Mouse (Mus musculus) right cerebral cortex, postnatal 10 days (tissue): ENCODE data around the gene Syne3.
A peak's percentile ranks its signal among the peaks of the same experiment; 100 is the strongest.

Experiments used
- DNase-seq, 2 experiments: peaks; one replicate each; pipeline ENCODE4 v3.0.0; 2021; ENCODE audit warnings: low spot score in 2 of 2

The Syne3 gene

GRCm38 (mm10) chr12:104925035-104925434, 84.6 kb downstream of the Syne3 start:
- DNase-seq, result no peak

DNA sequence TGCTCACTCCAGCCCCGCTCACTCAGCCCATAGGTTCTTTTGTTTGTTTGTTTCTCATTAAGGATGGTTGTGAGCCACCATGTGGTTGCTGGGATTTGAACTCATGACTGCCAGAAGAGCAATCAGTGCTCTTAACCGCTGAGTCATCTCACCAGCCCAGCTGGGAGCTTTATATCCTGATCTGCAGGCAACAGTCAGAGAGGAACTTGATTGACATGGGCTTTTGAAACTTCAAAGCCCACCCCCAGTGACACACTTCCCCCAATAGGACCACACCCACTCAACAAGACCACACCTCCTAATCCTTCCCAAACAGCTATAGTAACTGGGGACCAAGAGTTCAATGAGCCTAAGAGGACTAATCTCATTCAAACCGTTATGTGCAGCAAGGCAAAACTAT, 85.1 kb downstream of the Syne3 start:
- no peak for DNase-seq

DNA sequence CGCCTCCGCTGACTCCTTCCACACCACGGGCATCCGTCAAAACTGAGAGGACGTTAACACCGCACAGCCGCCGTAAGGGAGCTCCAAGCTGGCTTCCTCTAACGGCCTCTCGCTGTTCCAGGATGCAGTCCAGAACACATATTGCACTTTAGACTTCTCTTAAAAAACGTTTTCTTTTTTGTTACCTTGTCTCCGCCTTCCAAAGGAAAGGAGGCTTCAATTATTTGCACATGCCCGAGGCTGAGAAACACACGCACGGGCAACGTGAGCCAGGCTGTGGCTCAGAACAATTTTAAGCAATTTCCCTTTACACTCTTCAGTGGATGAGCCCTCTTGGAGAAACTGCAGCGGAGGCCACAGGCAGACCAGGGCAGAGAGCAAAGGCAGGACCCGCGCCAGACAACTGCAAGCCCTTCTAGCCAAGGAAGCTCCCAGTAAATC, 85.6 kb downstream of the Syne3 start:
- DNase-seq, result no peak

DNA sequence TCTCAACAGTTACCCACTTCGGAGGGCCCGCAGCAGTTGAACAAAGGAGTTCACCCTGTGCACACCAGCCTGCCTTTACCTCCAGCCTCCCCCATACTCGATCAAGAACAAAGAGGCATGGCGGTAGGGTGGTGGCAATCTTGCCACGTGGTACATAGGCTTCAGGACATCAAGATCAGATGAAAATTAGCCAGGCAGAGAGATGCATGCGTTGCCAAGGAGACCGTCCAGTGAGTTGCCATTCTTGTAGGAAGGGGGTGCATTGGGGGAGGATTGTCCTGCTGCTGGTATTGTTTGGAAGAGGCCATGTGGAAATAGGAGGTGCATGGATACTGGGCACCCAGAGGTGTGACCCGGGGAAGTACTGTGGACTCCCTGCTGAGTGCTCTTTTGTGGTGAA, 87.0 kb downstream of the Syne3 start:
- peak in 1 of 2 experiments; percentile 56 for DNase-seq

DNA sequence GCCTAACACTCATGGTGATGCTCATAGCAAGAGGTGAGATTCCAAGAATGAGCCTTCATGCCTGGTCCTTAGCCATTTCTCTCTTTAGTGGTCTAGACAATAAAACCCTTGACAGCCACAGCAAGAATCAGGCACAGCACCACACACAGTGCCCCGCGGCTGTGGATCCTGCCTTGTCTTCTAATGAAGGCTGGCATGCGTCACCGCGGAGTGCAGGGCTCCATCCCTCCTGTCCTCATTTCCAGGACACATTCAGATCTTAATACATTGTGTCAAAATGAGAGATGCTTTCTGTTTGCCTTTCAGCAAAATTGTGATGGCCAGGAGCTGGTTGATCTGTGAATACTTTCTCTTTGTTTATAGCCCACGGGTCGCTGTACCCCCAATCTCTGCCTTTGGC, 88.5 kb downstream of the Syne3 start:
- DNase-seq, result no peak

DNA sequence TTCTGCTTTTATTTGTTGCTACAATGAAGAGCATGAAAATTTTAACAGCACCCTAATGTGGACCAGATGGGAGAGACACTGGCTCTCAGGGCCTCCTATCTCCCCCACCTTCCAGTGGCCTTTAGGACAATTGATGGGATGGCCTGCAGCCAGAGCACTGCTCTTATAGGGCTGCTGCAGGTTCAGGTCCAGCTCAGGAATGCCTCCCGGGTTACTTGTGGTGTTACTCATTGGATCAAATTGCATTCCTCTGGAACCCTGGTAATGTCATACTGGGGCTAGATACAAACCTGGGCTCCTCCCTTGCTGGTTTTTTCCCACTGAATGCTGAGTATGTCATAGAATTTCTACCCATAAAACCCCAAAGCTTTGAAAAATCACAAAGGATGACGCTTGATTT, 90.4 kb downstream of the Syne3 start:
- DNase-seq, result no peak

DNA sequence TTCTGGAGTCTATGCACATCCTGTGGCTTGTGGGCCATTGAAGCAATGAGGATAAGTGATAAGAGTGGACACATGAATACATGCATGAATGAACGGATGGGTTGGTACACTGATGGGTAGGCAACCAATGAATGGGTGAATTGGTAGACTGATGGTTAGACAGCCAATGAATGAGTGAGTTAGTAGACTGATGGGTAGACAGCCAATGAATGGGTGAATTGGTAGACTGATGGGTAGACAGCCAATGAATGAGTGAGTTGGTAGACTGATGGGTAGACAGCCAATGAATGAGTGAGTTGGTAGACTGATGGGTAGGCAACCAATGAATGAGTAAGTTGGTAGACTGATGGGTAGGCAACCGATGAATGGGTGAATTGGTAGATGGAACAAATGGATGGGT, 91.7 kb downstream of the Syne3 start:
- DNase-seq, result no peak

GRCm38 (mm10) chr12:104917297-104917696, 92.3 kb downstream of the Syne3 start:
- DNase-seq, result no peak

GRCm38 (mm10) chr12:104916776-104917175, 92.8 kb downstream of the Syne3 start:
- DNase-seq, result no peak

GRCm38 (mm10) chr12:104915681-104916080, 93.9 kb downstream of the Syne3 start:
- DNase-seq, result no peak

- DNase-seq, result no peak
Observed at GRCm38 (mm10) chr12:104912990-104913389, 96.6 kb downstream of the Syne3 start.

DNA sequence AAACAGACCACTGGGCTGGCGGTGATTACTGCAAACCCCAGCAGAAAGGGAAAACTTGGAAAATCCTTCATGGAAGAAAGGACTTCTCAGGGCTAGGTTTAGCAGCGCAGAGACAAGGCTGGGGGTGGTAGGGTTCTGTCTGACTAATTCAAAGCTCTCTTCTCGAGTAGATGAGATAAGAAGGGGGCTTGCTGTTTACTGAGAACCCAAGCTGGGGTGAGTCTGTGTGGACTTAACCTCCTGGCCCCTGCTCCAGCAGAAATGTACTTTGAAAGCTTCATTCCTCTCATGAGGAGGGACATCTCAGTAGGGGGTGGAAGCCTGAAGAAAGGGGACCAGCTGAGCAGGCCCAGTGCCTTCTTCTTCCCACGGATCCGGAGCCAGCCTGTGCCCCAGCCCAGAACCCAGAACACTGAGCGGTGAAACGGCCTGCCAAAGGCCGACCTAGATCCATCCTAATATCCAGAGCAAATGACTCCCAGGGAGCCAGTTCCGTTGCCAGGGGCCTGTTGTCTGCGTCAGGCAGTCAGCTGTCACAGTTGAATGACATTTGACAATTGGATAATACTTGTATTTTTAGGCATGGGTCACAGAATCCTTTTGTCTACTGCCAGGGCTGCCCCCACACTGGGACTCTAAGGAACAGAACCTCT, 97.2 kb downstream of the Syne3 start:
- DNase-seq, result peak; percentile 73 to 80

GRCm38 (mm10) chr12:104909750-104910149, 99.9 kb downstream of the Syne3 start:
- DNase-seq, result no peak

- no peak for DNase-seq
Observed at GRCm38 (mm10) chr12:104908986-104909385, 100.6 kb downstream of the Syne3 start.

DNA sequence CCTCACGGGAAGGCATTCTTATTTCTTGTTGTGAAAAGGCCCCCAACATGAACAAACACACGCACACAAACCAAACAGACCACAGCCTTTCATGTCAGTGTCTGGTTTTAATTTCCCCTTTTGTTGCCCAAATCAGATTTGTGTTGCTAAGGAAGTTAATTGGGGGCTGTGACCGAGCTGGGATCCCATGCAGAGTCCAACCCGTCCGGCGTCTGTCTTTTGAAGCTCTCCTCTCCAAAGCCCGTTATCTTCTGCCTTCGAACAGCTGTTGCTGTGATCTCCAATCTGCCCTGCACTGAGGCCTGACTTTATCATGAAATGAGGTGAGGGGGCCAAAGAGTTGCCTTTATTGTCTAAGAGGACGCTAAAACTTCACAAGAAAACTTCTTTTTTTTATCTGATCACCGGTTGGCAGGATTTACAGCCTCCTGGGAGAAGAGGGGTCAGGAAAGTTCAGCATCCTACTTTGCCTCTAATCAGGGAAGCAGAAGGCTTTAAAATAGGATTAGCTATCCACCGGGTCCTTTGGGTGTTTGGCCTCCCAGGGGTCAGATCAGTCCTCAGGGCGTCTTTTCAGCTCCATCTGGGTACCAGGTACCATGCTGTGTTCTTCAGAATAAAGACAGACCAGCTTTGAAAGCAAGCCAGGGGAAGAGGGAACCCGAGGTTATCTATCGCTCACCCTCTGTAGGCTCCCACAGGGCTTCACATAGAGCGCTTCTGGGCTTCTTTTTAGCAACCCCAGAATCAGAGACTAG, 101.4 kb downstream of the Syne3 start:
- no peak for DNase-seq

DNA sequence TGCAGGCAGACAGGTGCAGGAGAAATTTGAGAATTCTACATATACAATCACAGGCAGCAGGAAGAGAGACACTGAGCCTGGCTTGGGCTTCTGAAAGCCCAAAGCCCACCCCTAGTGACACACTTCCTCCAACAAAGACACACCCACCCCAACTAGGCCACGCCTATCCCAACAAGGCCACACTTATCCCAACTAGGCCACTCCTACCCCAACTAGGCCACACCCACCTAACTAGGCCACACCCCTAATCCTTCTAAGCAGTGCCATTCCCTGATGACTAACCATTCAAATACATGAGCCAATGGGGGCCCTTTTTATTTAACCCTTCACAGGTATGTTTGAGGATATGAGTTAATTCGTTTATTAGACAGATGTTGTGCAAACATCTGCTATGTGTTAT, 102.5 kb downstream of the Syne3 start:
- DNase-seq, result no peak

GRCm38 (mm10) chr12:104904138-104904537, 105.5 kb downstream of the Syne3 start:
- DNase-seq, result no peak

DNA sequence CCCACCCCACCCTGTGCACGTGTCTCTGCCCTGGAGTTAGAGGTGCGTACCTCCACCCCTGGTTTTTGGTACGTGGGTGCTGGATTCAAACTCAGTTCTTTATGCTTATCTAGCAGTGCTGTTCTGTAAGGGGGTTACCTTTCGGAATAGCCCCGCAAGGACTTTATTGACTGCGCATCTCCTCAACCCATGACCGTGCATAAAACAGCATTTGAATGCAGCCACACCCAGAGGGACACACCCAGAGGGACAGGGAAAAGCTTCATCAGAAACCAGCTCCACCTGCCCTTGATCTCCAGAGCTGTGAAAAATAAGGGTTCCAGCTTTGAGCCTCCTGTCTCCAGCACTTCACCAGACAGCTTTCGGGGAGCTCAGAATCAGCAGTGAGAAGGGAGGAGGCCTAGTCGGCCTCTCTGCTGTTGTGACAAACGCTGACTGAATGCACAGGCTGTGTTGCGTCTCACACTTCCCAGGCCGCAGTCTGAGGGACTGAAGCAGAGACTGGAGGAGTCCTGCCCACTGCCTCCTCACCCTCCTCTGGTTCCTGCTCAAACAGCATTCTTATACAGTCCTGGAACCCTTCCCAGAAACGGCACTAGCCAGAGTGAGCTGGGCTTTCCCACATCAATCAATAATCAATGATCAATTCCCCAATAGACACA, 107.1 kb downstream of the Syne3 start:
- DNase-seq, result peak in 1 of 2 experiments; percentile 22

GRCm38 (mm10) chr12:104901320-104901719, 108.3 kb downstream of the Syne3 start:
- no peak for DNase-seq

GRCm38 (mm10) chr12:104899835-104900234, 109.8 kb downstream of the Syne3 start:
- DNase-seq, result no peak

GRCm38 (mm10) chr12:104899161-104899560, 110.4 kb downstream of the Syne3 start:
- DNase-seq, result no peak

GRCm38 (mm10) chr12:104898718-104899117, 110.9 kb downstream of the Syne3 start:
- no peak for DNase-seq
